Mouse (Mus musculus): Measurements from ENCODE around the gene Utrn. TPM values are rescaled to one million over a fixed set of nuclear protein-coding genes. Genes with fewer than 3 reads are reported as not detected.

Gene Utrn
- polyA plus RNA-seq, 1 experiment from 2014 or later: 27.5 TPM

DNA sequence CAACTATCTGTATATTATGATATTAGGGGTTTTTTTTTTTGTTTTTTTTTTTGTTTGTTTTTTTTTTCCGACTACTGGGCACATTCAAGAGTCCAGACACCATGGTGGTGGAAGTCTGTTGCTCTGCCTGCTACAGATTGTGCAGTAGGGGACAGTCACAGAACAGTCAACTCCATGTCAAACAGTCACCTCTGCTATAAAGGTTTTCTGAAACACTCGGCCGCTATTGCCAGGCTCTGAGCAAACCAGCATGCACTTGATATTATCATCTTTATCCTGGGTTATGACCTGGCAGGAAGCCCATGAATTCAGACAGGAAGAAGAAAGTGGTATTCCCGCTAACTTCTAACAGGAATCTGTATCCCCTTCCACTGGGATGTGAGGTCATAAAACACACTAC lies 41.4 kb downstream of the Utrn start:
- no peak overlapping the region for H3K9ac ChIP-seq (replicated peaks)
- H3K27me3 ChIP-seq (replicated peaks): no peaks in the 10 kb centered on the region
- no peak overlapping the region for H3K4me3 ChIP-seq (replicated peaks)
- ATAC-seq (ENCODE audit: low FRiP score): no peak
- peaks cover 2% of the 10 kb centered on the region; the same call in 1 of the 2 replicates for H3K4me1 ChIP-seq
- H3K9me3 ChIP-seq (replicated peaks): no peaks in the 10 kb centered on the region
- 73% methylated on average over 4 of the region's 4 CpGs for WGBS
- H3K4me2 ChIP-seq: no peak overlapping the region
- no peaks in the 10 kb centered on the region for H3K36me3 ChIP-seq
- no peak overlapping the region for H3K27ac ChIP-seq (replicated peaks)

- Histone ChIP-seq H3K4me3 (replicated peaks) (no peak overlapping the region), H3K27me3 (replicated peaks) (no peaks in the 10 kb centered on the region), H3K9ac (replicated peaks) (no peak overlapping the region), H3K27ac (replicated peaks) (peak overlapping the region; percentile 23; the same call in 1 of the 2 replicates), H3K9me3 (replicated peaks) (no peaks in the 10 kb centered on the region), H3K36me3 (no peaks in the 10 kb centered on the region), H3K4me1 (no peaks in the 10 kb centered on the region; the same call in 1 of the 2 replicates), H3K4me2 (no peak overlapping the region)
- ATAC-seq (ENCODE audit: low FRiP score): no peak
- 81% methylated on average over 3 of the region's 3 CpGs for WGBS
Observed at GRCm38 (mm10) chr10:12827306-12827705, 41.9 kb downstream of the Utrn start.

GRCm38 (mm10) chr10:12826760-12827281 lies 42.3 kb downstream of the Utrn start:
- H3K4me2 ChIP-seq: no peak overlapping the region
- H3K4me3 ChIP-seq (replicated peaks): no peak overlapping the region
- no peak overlapping the region for H3K9ac ChIP-seq (replicated peaks)
- peak overlapping the region; percentile 23; the same call in 1 of the 2 replicates for H3K27ac ChIP-seq (replicated peaks)
- H3K36me3 ChIP-seq: no peaks in the 10 kb centered on the region
- H3K27me3 ChIP-seq (replicated peaks): no peaks in the 10 kb centered on the region
- no peaks in the 10 kb centered on the region; the same call in 1 of the 2 replicates for H3K4me1 ChIP-seq
- ATAC-seq (ENCODE audit: low FRiP score): no peak
- 78% methylated on average over 6 of the region's 6 CpGs for WGBS
- H3K9me3 ChIP-seq (replicated peaks): no peaks in the 10 kb centered on the region

DNA sequence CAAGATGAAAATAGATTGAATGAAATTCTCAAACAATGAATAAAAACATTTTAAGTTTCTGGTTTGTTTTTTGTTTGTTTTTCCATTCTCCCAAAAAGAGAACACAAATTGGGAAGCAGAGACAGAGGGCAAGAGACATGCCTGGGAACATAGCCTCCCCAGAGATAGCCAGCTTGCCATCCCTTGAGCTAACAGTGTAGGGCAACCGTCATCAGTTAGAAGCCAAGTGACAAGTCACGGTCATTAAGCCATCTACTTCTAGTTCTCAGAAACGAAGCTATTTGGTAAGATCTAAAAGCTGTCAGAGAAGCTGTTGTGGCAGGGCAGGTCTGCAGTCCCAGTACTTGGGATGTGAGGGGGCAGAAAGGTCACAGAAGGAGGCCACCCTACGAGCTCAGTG lies 44.8 kb downstream of the Utrn start:
- Histone ChIP-seq H3K9ac (replicated peaks) (no peak overlapping the region), H3K36me3 (no peaks in the 10 kb centered on the region), H3K4me3 (replicated peaks) (no peak overlapping the region), H3K9me3 (replicated peaks) (no peaks in the 10 kb centered on the region), H3K27ac (replicated peaks) (no peak overlapping the region), H3K4me2 (no peak overlapping the region), H3K4me1 (no peaks in the 10 kb centered on the region; the same call in 1 of the 2 replicates), H3K27me3 (replicated peaks) (no peaks in the 10 kb centered on the region)
- 47% methylated on average over 4 of the region's 4 CpGs for WGBS
- no peak for ATAC-seq (ENCODE audit: low FRiP score)

DNA sequence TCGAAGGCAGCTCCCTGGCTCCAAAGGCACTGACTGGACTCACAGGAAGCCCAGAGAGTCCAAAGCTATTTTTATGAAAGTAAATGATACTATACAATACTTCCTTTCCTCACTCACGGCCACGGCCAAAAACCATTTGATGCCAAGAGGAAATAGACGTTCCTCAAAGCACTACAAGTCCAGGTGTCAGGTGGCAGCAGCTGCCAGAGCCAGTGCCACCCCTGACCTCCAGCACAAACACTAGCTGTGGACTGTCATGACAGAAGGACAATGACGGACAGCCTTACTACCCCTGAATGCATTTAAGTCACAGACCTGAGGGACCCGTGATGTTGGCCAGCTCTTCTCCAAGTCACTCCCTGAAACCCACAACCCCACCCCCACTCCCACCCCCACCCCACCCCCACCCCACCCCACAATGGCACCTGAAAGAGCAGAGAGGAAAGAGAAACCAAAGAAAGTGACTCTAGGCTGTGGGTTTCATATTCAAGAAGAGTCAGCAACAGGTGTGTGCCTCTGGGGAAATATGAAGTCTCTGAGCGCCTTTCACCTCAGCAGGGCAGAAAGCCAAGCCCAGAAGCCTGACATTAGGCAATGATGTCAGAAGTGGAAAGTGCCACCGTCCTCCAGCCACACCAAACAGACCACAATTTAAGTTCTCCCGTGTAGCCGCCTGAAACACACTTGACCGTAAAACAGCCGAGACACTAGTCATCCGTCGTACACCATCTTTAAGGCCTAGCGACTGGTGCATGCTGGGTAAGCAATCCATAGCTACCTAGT lies 45.5 kb downstream of the Utrn start:
- Histone ChIP-seq H3K27ac (replicated peaks) (no peak overlapping the region), H3K36me3 (no peaks in the 10 kb centered on the region), H3K4me1 (no peaks in the 10 kb centered on the region; the same call in 1 of the 2 replicates), H3K9me3 (replicated peaks) (no peaks in the 10 kb centered on the region), H3K4me2 (no peak overlapping the region), H3K9ac (replicated peaks) (no peak overlapping the region), H3K27me3 (replicated peaks) (no peaks in the 10 kb centered on the region), H3K4me3 (replicated peaks) (no peak overlapping the region)
- WGBS: 85% methylated on average over 15 of the region's 15 CpGs
- no peak for ATAC-seq (ENCODE audit: low FRiP score)

GRCm38 (mm10) chr10:12820978-12821735 lies 48.0 kb downstream of the Utrn start:
- Histone ChIP-seq H3K9ac (replicated peaks) (no peak overlapping the region), H3K4me1 (peaks cover 7% of the 10 kb centered on the region; the same call in 1 of the 2 replicates), H3K9me3 (replicated peaks) (no peaks in the 10 kb centered on the region), H3K36me3 (no peaks in the 10 kb centered on the region), H3K27me3 (replicated peaks) (no peaks in the 10 kb centered on the region), H3K27ac (replicated peaks) (no peak overlapping the region), H3K4me2 (no peak overlapping the region), H3K4me3 (replicated peaks) (no peak overlapping the region)
- 93% methylated on average over 13 of the region's 13 CpGs for WGBS
- ATAC-seq (ENCODE audit: low FRiP score): no peak

DNA sequence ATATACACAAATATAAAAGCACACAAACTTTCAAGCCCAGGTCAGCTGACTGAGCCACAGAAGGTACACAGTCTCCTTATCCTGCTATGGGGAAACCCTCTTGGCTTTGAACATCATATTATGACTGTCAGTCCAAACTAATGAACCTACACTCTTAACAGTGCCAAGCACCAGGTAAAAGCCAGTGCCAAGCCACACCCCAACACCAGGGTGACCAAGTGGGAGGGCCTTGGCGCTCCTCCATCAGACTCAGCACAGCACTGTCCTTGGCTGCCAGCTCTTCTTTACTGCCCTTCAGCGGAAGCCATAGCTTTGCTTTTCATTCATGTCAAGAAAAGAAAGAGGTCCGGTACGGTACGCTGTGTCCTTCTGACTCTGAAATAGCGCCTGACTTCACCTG lies 51.8 kb downstream of the Utrn start:
- Histone ChIP-seq H3K4me3 (replicated peaks) (no peak overlapping the region), H3K4me1 (peaks cover 7% of the 10 kb centered on the region; the same call in 1 of the 2 replicates), H3K27ac (replicated peaks) (no peak overlapping the region), H3K9ac (replicated peaks) (no peak overlapping the region), H3K27me3 (replicated peaks) (no peaks in the 10 kb centered on the region), H3K4me2 (no peak overlapping the region), H3K36me3 (no peaks in the 10 kb centered on the region), H3K9me3 (replicated peaks) (no peaks in the 10 kb centered on the region)
- peak; percentile 64; the same call in 1 of the 2 replicates for ATAC-seq (ENCODE audit: low FRiP score)
- WGBS: 73% methylated on average over 6 of the region's 6 CpGs

DNA sequence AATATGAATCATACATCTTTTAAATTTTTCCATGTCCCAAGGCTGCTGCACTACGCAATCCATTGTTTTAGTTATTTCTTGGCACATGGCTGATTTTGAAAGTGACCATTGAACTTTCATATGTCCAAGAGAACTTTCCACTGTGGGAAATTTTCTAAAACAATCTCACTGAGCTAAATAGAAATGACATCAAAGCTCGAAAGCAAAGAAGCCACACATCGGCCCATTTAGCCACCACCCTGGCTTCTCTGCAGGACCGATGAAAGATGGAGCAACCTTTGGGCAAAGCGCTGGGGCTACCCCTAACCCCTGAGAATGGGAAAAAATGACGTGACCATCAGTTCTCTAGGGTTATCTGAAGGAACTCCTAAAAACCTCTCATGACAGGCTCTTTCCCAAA lies 52.6 kb downstream of the Utrn start:
- H3K27me3 ChIP-seq (replicated peaks): no peaks in the 10 kb centered on the region
- ATAC-seq (ENCODE audit: low FRiP score): no peak
- H3K27ac ChIP-seq (replicated peaks): no peak overlapping the region
- no peaks in the 10 kb centered on the region for H3K9me3 ChIP-seq (replicated peaks)
- no peak overlapping the region for H3K4me2 ChIP-seq
- H3K9ac ChIP-seq (replicated peaks): no peak overlapping the region
- H3K4me1 ChIP-seq: peaks cover 7% of the 10 kb centered on the region; the same call in 1 of the 2 replicates
- H3K36me3 ChIP-seq: no peaks in the 10 kb centered on the region
- H3K4me3 ChIP-seq (replicated peaks): no peak overlapping the region
- WGBS: 95% methylated on average over 6 of the region's 6 CpGs

DNA sequence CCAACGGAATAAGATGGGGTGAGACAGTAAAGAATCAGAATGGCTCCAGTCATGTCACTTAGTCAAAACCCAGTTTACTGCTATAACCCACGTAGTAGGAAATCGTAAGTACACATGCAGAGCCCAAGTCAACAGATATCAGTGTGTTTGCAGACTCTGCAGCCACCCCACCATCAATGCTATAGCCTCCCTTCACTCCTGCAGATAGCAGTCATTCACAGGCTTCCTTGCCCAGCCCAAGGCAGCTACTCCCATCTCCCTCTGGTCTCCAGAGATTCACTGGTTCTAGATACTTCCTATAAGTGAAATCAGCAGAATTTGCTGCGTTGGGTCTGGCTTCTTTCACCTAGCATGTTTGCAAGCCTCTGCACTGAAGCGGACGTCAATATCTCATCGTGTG lies 54.8 kb downstream of the Utrn start:
- Histone ChIP-seq H3K27me3 (replicated peaks) (no peaks in the 10 kb centered on the region), H3K4me1 (peaks cover 7% of the 10 kb centered on the region; the same call in 1 of the 2 replicates), H3K4me3 (replicated peaks) (no peak overlapping the region), H3K4me2 (no peak overlapping the region), H3K36me3 (no peaks in the 10 kb centered on the region), H3K9ac (replicated peaks) (no peak overlapping the region), H3K27ac (replicated peaks) (no peak overlapping the region), H3K9me3 (replicated peaks) (no peaks in the 10 kb centered on the region)
- WGBS: 92% methylated on average over 7 of the region's 7 CpGs
- ATAC-seq (ENCODE audit: low FRiP score): no peak

DNA sequence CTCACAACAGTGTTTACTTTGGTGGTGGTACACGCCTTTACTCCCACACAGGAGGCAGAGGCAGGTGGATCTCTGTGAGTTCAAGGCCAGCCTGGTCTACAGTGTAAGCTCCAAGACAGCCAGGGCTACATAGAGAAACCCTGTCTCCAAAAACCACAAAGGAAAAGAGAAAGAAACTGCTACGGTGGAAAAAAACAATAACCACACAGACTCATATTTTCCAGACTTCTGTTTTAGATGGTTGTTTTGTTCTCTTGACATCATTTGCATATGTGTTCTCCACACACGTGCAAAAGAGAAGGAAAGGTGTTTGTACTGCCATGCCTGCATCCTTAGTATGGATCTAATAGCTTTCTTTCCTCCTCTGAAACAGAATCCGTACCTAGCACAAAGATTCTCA lies 55.3 kb downstream of the Utrn start:
- Histone ChIP-seq H3K9me3 (replicated peaks) (no peaks in the 10 kb centered on the region), H3K4me3 (replicated peaks) (no peak overlapping the region), H3K4me1 (peaks cover 7% of the 10 kb centered on the region; the same call in 1 of the 2 replicates), H3K36me3 (no peaks in the 10 kb centered on the region), H3K9ac (replicated peaks) (no peak overlapping the region), H3K27me3 (replicated peaks) (no peaks in the 10 kb centered on the region), H3K4me2 (no peak overlapping the region), H3K27ac (replicated peaks) (no peak overlapping the region)
- ATAC-seq (ENCODE audit: low FRiP score): no peak
- WGBS: 85% methylated on average over 4 of the region's 4 CpGs

GRCm38 (mm10) chr10:12813211-12813811 lies 55.9 kb downstream of the Utrn start:
- Histone ChIP-seq H3K4me2 (no peak overlapping the region), H3K27ac (replicated peaks) (peak overlapping the region; percentile 7; the same call in 1 of the 2 replicates), H3K27me3 (replicated peaks) (no peaks in the 10 kb centered on the region), H3K4me3 (replicated peaks) (0 out of 2 replicates have a peak overlapping the region, but pooled peaks have one; percentile 1), H3K9me3 (replicated peaks) (no peaks in the 10 kb centered on the region), H3K4me1 (peaks cover 7% of the 10 kb centered on the region; the same call in 1 of the 2 replicates), H3K36me3 (no peaks in the 10 kb centered on the region), H3K9ac (replicated peaks) (no peak overlapping the region)
- ATAC-seq (ENCODE audit: low FRiP score): no peak
- WGBS: 77% methylated on average over 12 of the region's 12 CpGs

All from neural tube, embryonic 15.5 days (tissue).